Mouse (Mus musculus) megakaryocyte, embryonic 14.5 days (primary cell): ENCODE measurements at regions not wholly inside any gene's neighbourhood (a gene's known extent, or its start where the extent isn't known, plus 50 kb on each side); places are given as distances from the start of the nearest gene placed in this dataset.

Experiments used
- FLI1 ChIP-seq: IDR thresholded peaks from 2 replicates; pipeline ENCODE4 v1.6.1; 2012; ENCODE audit warnings: low read length, inconsistent platforms, mixed read lengths
- GATA1 ChIP-seq: IDR thresholded peaks from 3 replicates; pipeline ENCODE4 v1.6.1; 2012; ENCODE audit warnings: mixed read lengths, low read length, inconsistent platforms, borderline replicate concordance

DNA sequence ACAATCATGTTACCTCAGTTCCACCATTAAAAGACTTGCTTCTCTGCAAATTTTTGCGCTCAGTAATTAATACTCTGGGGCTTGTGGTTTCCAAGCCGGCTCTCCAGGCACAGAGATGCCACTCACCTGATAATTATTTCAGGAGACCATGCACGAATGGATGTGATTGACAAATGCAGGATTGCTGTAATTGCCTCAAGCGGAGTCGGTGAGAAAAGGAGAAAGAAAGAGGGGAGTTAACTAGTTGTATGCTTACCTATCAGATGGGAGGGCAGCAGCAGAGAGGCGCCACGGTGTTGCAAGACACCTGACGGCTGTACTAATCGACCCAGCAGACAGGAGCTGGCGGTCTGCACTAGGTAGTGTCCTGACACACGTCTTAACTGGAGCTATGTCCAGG, 513.4 kb upstream of the Mki67 start:
- TF ChIP-seq GATA1 (no peak), FLI1 (no peak)
